Mouse (Mus musculus): Measurements from ENCODE around the gene Pgap2.

DNA sequence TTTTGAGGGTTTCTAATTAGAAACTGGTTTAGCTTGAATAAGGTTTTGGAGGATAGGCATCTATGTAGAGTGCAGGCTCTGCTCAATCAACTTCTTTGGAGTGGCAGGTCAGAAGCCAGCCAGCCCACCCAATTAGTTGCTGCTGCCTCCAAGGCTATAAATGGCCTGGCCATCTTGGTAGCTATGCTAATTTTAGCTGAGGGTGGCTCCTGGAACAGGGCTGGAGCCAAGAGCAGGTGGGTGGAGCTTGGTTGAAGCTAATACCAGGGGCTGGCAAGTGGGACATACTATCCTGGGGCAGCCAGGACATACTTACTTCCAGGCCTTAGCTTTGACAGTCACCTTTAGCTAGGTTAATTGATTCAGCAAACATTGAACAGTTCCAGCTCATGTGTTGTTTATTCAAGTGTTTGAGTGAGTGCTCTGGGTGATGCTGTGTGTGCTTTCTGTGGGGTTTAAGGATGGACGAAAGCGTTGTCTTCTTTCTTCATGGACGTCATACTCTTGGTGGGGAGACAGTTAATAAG is 62.5 kb downstream of the Pgap2 start:
- TF ChIP-seq POLR2A (IDR thresholded peaks at IDR 0.05; ENCODE audit: extremely low read depth, insufficient read depth, low read length) (no peak), CTCF (IDR thresholded peaks at IDR 0.05; ENCODE audit: extremely low read depth, insufficient read depth, low read length) (no peak)
